Comparison of ENCODE assay signal across 10 mouse cellular contexts in the genomic region with DNA sequence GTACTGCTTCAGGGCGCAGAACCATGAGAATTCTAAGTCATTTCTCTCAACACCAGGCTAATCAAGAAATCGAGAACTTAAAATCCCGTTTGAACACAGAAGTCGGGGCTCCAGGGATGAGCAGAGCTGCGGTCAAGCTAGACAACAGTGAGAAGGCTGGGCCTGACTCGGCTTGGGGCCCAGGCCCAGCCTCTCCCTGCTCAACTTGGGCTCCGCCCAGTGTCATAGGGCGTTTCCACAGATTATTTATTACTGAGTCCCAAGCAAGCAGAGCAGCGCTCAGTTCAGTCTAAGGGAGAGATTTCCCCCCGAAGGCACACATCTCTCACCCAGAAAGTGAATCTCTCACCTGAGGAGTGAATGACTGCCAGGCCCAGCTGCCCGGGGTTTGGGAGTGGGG. TPM values are rescaled to one million over a fixed set of nuclear protein-coding genes. Genes with fewer than 3 reads are reported as not detected.
DNase-seq lines count a peak whose midpoint lies in the region; ATAC-seq and TF ChIP-seq lines count a peak whose summit lies in the region.
"Had no signal": no experiment of that assay in that cellular context is flagged by ENCODE, and none has a peak within 500 bp of the region (broad histone marks: within the 10 kb centered on the region; RNA-seq: fewer than 3 reads in every experiment).

No protein-coding gene starts in this region.

- peak; percentile 29; the same call in 1 of the 2 replicates for ATAC-seq in limb, embryonic 13.5 days (ENCODE audit: low FRiP score, low read depth)

- H3K27ac ChIP-seq in heart, adult 2 months = no peak overlapping the region
- no peak overlapping the region for H3K27ac ChIP-seq in limb, embryonic 13.5 days
- H3K27ac ChIP-seq: hindbrain, embryonic 15.5 days; neural tube, embryonic 13.5 days had no signal

- WGBS in heart, adult 2 months = 66% methylated on average over 11 of the region's 11 CpGs
- WGBS in limb, embryonic 13.5 days = 71% methylated on average over 11 of the region's 11 CpGs

- TF ChIP-seq POLR2A in heart, adult 2 months (IDR thresholded peaks at IDR 0.05; ENCODE audit: insufficient read depth, low read depth, low read length) = no peak

- intact Hi-C loops in heart, adult 2 months (cut with DNase I) = no loop called here
- intact Hi-C loops in heart, postnatal 25 days (cut with DNase I) = no loop called here

- H3K4me1 ChIP-seq in heart, adult 2 months (ENCODE audit: control insufficient read depth, insufficient read depth, low read length) = peaks cover 1% of the 10 kb centered on the region; the same call in 1 of the 2 replicates
- peaks cover 14% of the 10 kb centered on the region for H3K4me1 ChIP-seq in limb, embryonic 13.5 days
- H3K4me1 ChIP-seq: hindbrain, embryonic 15.5 days; neural tube, embryonic 13.5 days had no signal

- H3K79me2 ChIP-seq in heart, adult 2 months (replicated peaks; ENCODE audit: control insufficient read depth, insufficient read depth, low read length) = no peaks in the 10 kb centered on the region

- peak; percentile 61 to 70 for DNase-seq in heart, adult 2 months
- no peak for DNase-seq in heart, postnatal 25 days (ENCODE audit: low spot score)
- peak; percentile 51 for DNase-seq in gastrocnemius, postnatal 25 days
- DNase-seq in spleen, postnatal 36 days (ENCODE audit: low spot score in 2 of 2) = peak; percentile 37 to 75
- no peak for DNase-seq in layer of hippocampus, adult 11-12 months (ENCODE audit: low spot score)
- no peak for DNase-seq in left cerebral cortex, adult 18-20 months (ENCODE audit: low spot score in 2 of 2)
- no peak for DNase-seq in right cerebral cortex, postnatal 4 days

- TF ChIP-seq EP300 in heart, adult 2 months (IDR thresholded peaks at IDR 0.05; ENCODE audit: insufficient read depth, low read depth, low read length) = no peak

- no peaks in the 10 kb centered on the region for H3K9me3 ChIP-seq in limb, embryonic 13.5 days
- H3K9me3 ChIP-seq: hindbrain, embryonic 15.5 days; neural tube, embryonic 13.5 days had no signal

- H3K4me3 ChIP-seq in heart, adult 2 months = no peak overlapping the region
- H3K4me3 ChIP-seq in limb, embryonic 13.5 days = no peak overlapping the region
- H3K4me3 ChIP-seq: hindbrain, embryonic 15.5 days; neural tube, embryonic 13.5 days had no signal

- no peaks in the 10 kb centered on the region for H3K36me3 ChIP-seq in heart, adult 2 months (ENCODE audit: control insufficient read depth, insufficient read depth, low read length)
- H3K36me3 ChIP-seq in limb, embryonic 13.5 days = no peaks in the 10 kb centered on the region; the same call in 1 of the 2 replicates
- H3K36me3 ChIP-seq: hindbrain, embryonic 15.5 days; neural tube, embryonic 13.5 days had no signal

- H3K27me3 ChIP-seq in heart, adult 2 months (ENCODE audit: control insufficient read depth, insufficient read depth, low read length) = no peaks in the 10 kb centered on the region
- no peaks in the 10 kb centered on the region for H3K27me3 ChIP-seq in limb, embryonic 13.5 days
- H3K27me3 ChIP-seq: hindbrain, embryonic 15.5 days; neural tube, embryonic 13.5 days had no signal

- no peak overlapping the region for H3K9ac ChIP-seq in heart, adult 2 months (ENCODE audit: low read depth, low read length)
- H3K9ac ChIP-seq in limb, embryonic 13.5 days = no peak overlapping the region
- H3K9ac ChIP-seq: hindbrain, embryonic 15.5 days; neural tube, embryonic 13.5 days had no signal

- no peak overlapping the region for H3K4me2 ChIP-seq in limb, embryonic 13.5 days (replicated peaks)
- H3K4me2 ChIP-seq: hindbrain, embryonic 15.5 days; neural tube, embryonic 13.5 days had no signal

- TF ChIP-seq CTCF in heart, adult 2 months (IDR thresholded peaks at IDR 0.05) = no peak

RNA-seq across cellular contexts. Expression of a gene that starts 52.1 kb away (rescaled TPM):
- 10 to 100 TPM; 43.3 to 43.5 TPM for total RNA-seq in heart, adult 2 months (2021)
- polyA plus RNA-seq in heart, adult 2 months (2012; rRNA removed) = 37.2 and 39.3 TPM in 2 replicates
- total RNA-seq in heart, postnatal 25 days (2021) = 10 to 100 TPM; 64.3 to 73.1 TPM
- 10 to 100 TPM in 1 of 2 experiments, 1 to 10 TPM in 1; 9.9 to 13.8 TPM for total RNA-seq in gastrocnemius, postnatal 25 days (2021)
- 18.6 and 19.1 TPM in 2 replicates for polyA plus RNA-seq in limb, embryonic 13.5 days (2015; fragmentation: Nextera tagmentation; extraction: Ambion mirVana)
- total RNA-seq in left cerebral cortex, adult 18-20 months (2021) = 1 to 10 TPM; 2.7 to 2.8 TPM

Comparison
In these comparisons a context has a peak if more than half of its experiments do, and no peak if none do; other contexts are left out.
1. DNase-seq: peak in heart, adult 2 months (2 of 2), gastrocnemius, postnatal 25 days (single experiment) and spleen, postnatal 36 days (2 of 2); none in heart, postnatal 25 days (single experiment), layer of hippocampus, adult 11-12 months (single experiment), left cerebral cortex, adult 18-20 months (0 of 2) and right cerebral cortex, postnatal 4 days (single experiment).